Mouse (Mus musculus): ENCODE measurements around the gene Ndufa11. TPM values are rescaled to one million over a fixed set of nuclear protein-coding genes. Genes with fewer than 3 reads are reported as not detected.

The Ndufa11 gene
- total RNA-seq, 4 experiments from 2014 or later = 176 to 281 (median 205) TPM

DNA sequence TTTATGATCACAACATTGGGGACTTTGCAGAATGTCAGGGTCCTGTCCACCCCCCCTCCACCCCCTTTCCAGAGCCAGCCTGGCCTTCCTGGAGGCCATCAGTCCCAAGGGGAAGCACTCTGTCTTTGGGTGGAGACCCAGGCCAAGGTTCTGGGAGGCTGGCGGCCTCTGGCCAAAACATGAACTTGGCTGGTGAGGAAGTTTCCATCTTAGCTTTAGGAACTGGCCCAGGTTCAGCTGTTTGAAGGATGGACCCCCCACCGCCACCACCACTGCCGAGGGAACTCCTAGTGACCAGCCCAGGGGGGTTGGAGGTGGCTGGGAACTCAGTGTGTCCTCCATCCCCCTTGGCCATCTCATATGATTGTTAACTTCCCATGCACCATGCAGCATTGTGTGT is 43.5 kb downstream of the Ndufa11 start:
- no peak for DNase-seq

DNA sequence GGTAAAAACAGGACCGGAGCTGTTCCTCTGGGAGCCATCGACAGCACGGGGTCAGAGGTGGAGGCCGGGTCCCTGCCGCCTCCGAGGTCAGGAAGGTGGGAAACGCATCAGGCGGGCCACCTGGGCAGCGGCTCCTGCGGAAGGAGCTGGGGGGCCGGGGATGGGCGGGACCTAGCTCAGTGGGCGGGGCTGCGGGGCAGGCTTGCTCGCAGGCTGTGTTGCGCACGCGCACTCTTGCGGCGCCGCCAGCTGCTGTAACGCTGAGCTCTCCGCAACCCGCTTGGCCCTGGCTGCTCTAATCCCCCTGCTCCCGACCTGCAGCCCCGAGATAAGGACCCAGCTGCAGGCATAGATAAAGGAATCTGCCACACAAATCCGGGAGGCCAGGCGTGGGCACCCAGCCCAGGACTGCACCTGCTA is 44.4 kb downstream of the Ndufa11 start:
- DNase-seq = peak; percentile 73

DNA sequence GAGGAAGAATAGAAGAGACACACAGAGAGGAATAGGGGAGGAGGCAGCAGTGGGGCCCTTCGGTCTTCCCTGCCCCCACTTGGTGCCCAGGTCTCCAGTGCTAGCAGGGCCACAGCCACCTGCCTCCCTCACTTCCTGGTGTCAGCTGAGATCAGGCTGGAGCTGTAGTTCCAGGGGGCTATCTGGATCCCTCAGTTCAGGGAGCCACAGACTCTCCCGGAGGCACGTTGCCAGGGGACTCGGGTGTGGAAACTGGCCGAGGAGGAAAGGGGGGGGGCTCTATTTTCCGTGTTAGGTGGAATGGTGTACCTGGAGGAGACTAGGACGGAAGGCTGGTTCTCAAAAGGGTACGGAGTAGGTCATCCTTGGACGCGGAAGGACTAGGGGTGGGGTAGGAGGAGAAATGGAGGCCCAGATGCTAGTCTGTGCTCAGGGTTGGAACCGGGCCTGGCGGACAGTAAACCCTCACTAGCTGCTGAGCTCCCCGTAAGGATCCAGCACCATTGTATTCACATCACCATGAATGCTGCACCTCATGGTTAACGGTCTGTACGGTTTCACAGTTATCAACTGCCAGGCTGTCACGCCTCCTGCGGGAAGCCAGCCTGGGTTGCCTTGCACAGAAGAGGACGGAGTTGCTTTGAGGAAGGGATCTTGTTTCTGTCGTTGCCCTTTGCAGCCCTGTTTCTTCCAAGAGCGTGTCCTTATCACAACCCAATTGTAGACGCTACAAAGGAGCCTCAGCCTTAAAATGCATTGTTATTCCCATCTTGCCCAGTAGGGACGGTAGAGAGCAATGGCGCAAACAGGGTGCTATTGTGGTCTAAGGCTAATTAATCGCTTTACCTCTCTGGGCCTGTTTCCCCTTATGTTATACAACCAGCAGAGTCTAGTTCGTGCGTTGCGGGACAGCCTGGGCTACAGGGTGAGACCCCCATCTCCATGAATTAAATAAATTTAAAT is 45.5 kb downstream of the Ndufa11 start:
- no peak for DNase-seq

DNA sequence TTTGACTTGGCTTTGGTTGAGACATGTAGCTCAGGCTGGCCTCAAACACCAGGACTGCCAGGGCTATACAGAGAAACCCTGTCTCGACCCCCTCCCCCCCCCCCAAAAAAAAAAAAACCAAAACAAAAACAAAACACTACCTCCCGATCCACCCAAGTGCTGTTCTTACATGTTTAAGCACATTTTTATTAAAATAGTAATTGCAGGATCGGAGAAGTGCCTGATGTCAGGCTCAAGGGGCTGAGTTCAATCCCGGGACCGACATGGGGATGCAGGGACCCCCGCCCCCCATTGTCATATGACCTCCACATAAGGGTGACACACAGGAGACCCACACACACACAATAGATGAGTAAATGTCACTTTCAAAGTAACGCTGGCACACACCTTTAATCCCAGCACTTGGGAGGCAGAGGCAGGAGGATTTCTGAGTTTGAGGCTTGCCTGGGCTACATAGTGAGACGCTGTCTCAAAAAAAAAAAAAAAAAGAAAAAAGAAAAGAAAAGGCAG is 46.2 kb downstream of the Ndufa11 start:
- DNase-seq = no peak

DNA sequence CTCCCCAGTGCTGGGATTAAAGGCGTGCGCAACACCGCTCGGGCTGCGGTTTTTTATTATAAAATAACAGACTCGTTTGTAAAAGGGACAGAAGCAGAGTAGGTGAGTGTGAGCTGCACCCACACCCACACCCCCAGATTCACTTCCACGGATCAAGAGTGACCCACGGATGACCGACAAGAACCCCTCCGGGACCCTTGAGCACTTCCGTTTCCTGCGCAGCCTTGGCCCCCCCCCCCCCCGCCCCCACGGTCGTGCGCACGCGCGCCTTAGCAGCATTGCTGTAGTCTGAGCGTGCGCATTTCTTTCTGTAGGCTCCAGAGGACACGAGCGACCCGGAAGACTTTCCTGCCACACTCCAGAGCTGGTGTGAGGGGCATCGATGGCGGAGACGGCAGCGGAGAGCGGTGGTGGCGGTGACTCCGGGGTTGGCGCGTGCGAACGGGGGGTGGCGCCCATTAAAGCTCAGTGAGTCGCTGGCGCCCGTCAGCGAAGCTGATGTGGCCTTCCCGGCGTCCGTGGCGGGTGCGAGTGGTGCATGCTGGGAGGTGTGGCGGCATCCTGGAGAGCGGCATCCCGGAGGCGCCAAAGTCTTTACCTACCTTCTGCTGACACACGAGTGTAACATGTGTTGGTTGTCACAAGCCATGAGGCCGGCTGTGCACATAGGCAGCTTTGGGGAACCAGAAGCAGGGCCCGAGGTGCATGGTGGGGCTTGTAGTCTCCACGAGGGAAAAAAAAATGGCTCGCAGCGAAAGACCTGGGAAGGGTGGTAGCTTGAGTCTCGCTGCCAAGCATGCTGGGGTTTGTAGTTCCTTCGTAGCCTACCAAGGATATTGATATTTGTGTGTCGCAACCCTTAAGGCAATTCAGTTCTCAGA is 47.1 kb downstream of the Ndufa11 start, which contains the start of gene Dus3l:
TSS of gene Dus3l (plus strand) at position 284 of the 881 bp plus-strand sequence.
- DNase-seq = peak; percentile 90

DNA sequence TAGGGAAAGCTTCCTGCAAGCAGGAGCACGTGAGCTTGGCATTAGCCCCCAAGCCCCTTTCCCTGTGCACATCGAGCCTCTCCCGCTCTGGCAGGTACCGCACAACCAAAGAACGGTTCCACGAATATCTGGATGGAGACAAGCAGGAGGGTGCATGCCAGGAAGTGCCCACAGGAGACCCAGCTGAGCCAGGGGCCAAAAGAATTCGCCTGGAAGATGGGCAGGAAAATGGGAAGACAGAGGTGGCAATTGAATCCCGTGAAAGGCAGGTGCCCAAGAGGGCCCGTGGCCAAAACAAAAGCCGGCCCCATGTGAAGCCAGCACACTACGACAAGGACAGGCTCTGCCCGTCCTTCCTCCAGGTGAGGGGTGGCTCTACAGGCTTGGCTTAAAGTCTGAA is 47.9 kb downstream of the Ndufa11 start:
- no peak for DNase-seq

DNA sequence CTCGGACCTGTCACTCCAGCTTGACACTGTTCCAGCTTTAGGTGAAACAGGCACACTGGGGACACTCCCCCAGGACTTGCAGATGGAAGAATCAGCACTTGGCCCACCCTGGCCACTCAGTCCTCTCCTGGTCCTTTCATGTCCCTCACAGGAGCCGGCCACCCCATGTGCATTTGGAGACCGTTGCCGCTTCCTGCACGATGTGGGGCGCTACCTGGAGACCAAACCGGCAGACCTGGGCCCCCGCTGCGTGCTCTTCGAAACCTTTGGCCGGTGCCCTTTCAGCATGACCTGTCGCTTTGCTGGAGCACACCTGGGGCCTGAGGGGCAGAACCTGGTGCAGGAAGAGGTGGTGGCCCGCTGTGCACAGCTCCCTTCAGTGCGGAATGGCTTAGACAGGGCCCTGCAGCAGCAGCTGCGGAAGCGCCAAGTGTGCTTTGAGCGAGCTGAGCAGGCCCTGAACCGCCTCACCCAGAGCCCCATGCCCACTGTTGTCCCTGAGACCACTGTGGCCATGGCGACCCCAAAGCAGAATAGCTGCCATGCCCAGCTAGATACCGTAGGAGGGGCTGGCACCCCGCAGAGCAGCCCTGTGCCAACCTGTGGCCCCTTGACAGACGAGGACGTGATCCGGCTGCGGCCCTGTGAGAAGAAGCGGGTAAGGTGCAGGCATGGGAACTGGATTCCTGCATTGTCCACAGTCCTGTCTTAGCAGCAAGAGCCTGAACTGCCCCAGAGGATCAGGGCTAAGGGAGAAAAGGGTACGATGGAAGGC is 49.3 kb downstream of the Ndufa11 start:
- DNase-seq = no peak

DNA sequence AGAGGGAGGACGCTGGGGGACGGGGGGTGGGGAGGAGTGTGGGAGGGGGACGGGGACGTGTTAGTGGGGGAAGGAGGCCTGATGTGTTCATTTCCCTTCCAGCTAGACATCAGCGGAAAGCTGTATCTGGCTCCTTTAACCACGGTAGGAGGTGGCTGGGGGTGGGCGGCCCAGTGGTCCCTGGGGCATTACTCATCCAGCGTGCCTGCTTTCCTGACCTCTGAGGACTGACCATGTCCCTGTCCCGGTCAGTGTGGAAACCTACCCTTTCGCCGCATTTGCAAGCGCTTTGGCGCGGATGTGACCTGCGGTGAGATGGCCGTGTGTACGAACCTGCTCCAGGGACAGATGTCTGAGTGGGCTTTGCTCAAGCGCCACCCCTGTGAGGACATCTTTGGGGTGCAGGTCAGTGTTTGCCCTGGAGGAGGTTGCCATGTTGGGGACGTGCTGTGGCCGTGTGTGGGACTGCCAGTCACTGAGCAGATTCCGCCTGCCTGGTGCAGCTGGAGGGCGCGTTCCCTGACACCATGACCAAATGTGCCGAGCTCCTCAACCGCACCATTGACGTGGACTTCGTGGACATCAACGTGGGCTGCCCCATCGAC is 50.1 kb downstream of the Ndufa11 start:
- no peak for DNase-seq

DNA sequence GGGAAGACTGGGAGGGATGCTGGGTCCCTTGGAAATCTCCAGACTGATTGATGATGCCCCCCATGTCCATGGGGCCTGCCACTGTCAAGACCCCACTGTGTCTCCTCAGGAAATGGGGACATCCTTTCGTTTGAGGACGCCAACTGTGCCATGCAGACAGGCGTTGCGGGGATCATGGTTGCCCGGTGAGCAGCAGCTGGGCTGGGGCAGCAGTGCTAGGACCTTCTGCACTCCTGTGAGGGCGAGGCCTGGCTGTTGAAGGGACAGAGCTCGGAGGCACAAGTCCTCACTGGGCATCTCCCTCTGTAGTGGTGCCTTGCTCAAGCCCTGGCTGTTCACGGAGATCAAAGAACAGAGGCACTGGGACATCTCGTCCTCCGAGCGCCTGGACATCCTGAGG is 51.4 kb downstream of the Ndufa11 start:
- no peak for DNase-seq

DNA sequence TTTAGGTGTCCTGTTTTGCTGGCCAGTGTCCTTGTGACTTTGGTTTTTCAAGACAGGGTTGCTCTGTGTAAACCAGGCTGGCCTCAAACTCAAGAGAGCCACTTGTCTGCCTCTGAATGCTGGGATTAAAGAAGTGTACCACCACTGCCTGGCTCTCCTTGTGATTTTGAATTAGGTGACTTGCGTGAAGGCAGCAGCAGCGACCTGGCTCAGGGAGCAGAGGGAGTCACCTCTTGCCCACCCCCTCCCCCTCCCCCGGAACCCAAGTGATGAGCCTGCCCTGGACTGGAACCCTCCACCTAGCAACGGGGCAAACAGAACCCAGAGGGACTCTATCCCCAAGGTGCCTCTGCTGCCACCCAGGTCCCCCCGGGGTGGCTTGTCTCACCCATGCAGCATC is 52.4 kb downstream of the Ndufa11 start, which contains the start of gene Prr22:
TSS of gene Prr22 (plus strand) at position 301 of the 400 bp plus-strand sequence.
- DNase-seq = no peak

Other genes with a start within 250 kb of the Ndufa11 start
- gene Ptprs, start 241.3 kb upstream of the Ndufa11 start, total RNA-seq (2022) = 100 to 1,000 TPM; 253 to 392 (median 313) TPM
- not detected for gene Znrf4, start 205.3 kb upstream of the Ndufa11 start, total RNA-seq (2022)
- 1 to 10 TPM in 2 of 4 experiments, under 1 TPM in 2; 0.73 to 2.1 (median 1.1) TPM for gene Gm20219, start 163.4 kb upstream of the Ndufa11 start, total RNA-seq (2022)
- gene Safb2, start 133.2 kb upstream of the Ndufa11 start, total RNA-seq (2022) = 100 to 1,000 TPM in 3 of 4 experiments, 10 to 100 TPM in 1; 79.7 to 193 (median 154) TPM
- gene Safb, start 132.9 kb upstream of the Ndufa11 start, total RNA-seq (2022) = 100 to 1,000 TPM in 3 of 4 experiments, 10 to 100 TPM in 1; 87.8 to 184 (median 132) TPM
- gene 2410015M20Rik, start 108.0 kb upstream of the Ndufa11 start, total RNA-seq (2022) = 100 to 1,000 TPM; 245 to 323 (median 277) TPM
- gene Rpl36, start 104.4 kb upstream of the Ndufa11 start, total RNA-seq (2022) = 100 to 1,000 TPM; 674 to 792 (median 703) TPM
- 100 to 1,000 TPM; 574 to 853 (median 690) TPM for gene Lonp1, start 90.9 kb upstream of the Ndufa11 start, total RNA-seq (2022)
- 1 to 10 TPM; 3.2 to 4.5 (median 3.4) TPM for gene Catsperd, start 89.6 kb upstream of the Ndufa11 start, total RNA-seq (2022)
- 10 to 100 TPM; 80.2 to 92.3 (median 84.3) TPM for gene Ranbp3, start 44.5 kb upstream of the Ndufa11 start, total RNA-seq (2022)
- gene Vmac, start 255 bp downstream of the Ndufa11 start, total RNA-seq (2022) = 10 to 100 TPM; 31.6 to 47.2 (median 41.6) TPM
- gene Nrtn, start 39.8 kb downstream of the Ndufa11 start, total RNA-seq (2022) = 1 to 10 TPM; 3.6 to 5.6 (median 4.9) TPM
- gene Dus3l, start 47.0 kb downstream of the Ndufa11 start, total RNA-seq (2022) = 10 to 100 TPM; 37.4 to 58.6 (median 47.0) TPM
- gene Prr22, start 52.5 kb downstream of the Ndufa11 start, total RNA-seq (2022) = 1 to 10 TPM in 1 of 4 experiments, under 1 TPM in 3; 0.28 to 1.4 (median 0.53) TPM
- gene Rfx2, start 113.2 kb downstream of the Ndufa11 start, total RNA-seq (2022) = 1 to 10 TPM; 5.5 to 9.5 (median 6.8) TPM
- under 1 TPM in 3 of 4 experiments, not detected in 1; 0.22 to 0.40 (median 0.23) TPM for gene Acsbg2, start 156.7 kb downstream of the Ndufa11 start, total RNA-seq (2022)
- gene 1700061G19Rik, start 157.7 kb downstream of the Ndufa11 start, total RNA-seq (2022) = 1 to 10 TPM in 3 of 4 experiments, under 1 TPM in 1; 0.34 to 1.7 (median 1.3) TPM
- gene Mllt1, start 217.6 kb downstream of the Ndufa11 start, total RNA-seq (2022) = 10 to 100 TPM; 29.0 to 38.7 (median 36.0) TPM